Mouse (Mus musculus): Measurements from ENCODE around the gene Tmub1. TPM values are rescaled to one million over a fixed set of nuclear protein-coding genes. Genes with fewer than 3 reads are reported as not detected.

The Tmub1 gene
- polyA plus RNA-seq, 1 experiment from 2014 or later, result 21.4 TPM

- no peaks in the 10 kb centered on the region for H3K27me3 ChIP-seq
- no peak for ATAC-seq (ENCODE audit: insufficient number of reproducible peaks, low FRiP score, low TSS enrichment, low read depth)
- WGBS, result 15% methylated on average over 5 of the region's 5 CpGs
- H3K36me3 ChIP-seq, result 0 out of 2 replicates have a peak, but pooled peaks cover 1% of the 10 kb centered on the region
- H3K4me2 ChIP-seq (replicated peaks), result peak overlapping the region; percentile 90
- H3K9me3 ChIP-seq (replicated peaks), result no peaks in the 10 kb centered on the region
- peak overlapping the region; percentile 95 for H3K9ac ChIP-seq
- H3K4me1 ChIP-seq, result peaks cover 45% of the 10 kb centered on the region
- H3K4me3 ChIP-seq (replicated peaks), result peak overlapping the region; percentile 84
- peak overlapping the region; percentile 88 for H3K27ac ChIP-seq (replicated peaks)
Observed at GRCm38 (mm10) chr5:24453283-24453984, 5.8 kb upstream of the Tmub1 start.

- Histone ChIP-seq H3K4me3 (replicated peaks) (peak overlapping the region; percentile 84), H3K9ac (peak overlapping the region; percentile 95), H3K27me3 (no peaks in the 10 kb centered on the region), H3K36me3 (no peaks in the 10 kb centered on the region), H3K27ac (replicated peaks) (peak overlapping the region; percentile 88), H3K4me2 (replicated peaks) (peak overlapping the region; percentile 90), H3K4me1 (peaks cover 51% of the 10 kb centered on the region), H3K9me3 (replicated peaks) (no peaks in the 10 kb centered on the region)
- ATAC-seq (ENCODE audit: insufficient number of reproducible peaks, low FRiP score, low TSS enrichment, low read depth), result no peak
- WGBS, result under 1% methylated on average over 29 of the region's 29 CpGs
Observed at GRCm38 (mm10) chr5:24452691-24453233, 5.1 kb upstream of the Tmub1 start.

- H3K27ac ChIP-seq (replicated peaks), result peak within 1 kb of the TSS; percentile 88
- H3K4me2 ChIP-seq (replicated peaks), result peak within 1 kb of the TSS; percentile 90
- no peaks in the 10 kb centered on the region for H3K36me3 ChIP-seq
- H3K9ac ChIP-seq, result peak within 1 kb of the TSS; percentile 95
- H3K9me3 ChIP-seq (replicated peaks), result no peaks in the 10 kb centered on the region
- H3K4me1 ChIP-seq, result peaks cover 57% of the 10 kb centered on the region
- no peaks in the 10 kb centered on the region for H3K27me3 ChIP-seq
- under 1% methylated on average over 57 of the region's 85 CpGs for WGBS
- ATAC-seq (ENCODE audit: insufficient number of reproducible peaks, low FRiP score, low TSS enrichment, low read depth), result peak; percentile 6
- H3K4me3 ChIP-seq (replicated peaks), result peak within 1 kb of the TSS; percentile 84
Observed at GRCm38 (mm10) chr5:24452030-24452690, 4.5 kb upstream of the Tmub1 start, which contains the start of gene Agap3. TSS of gene Agap3 (plus strand) at chr5:24452177.

- no peaks in the 10 kb centered on the region for H3K9me3 ChIP-seq (replicated peaks)
- ATAC-seq (ENCODE audit: insufficient number of reproducible peaks, low FRiP score, low TSS enrichment, low read depth), result peak; percentile 87
- no peaks in the 10 kb centered on the region for H3K27me3 ChIP-seq
- WGBS, result 4% methylated on average over 34 of the region's 66 CpGs
- H3K4me2 ChIP-seq (replicated peaks), result peak overlapping the region; percentile 90
- H3K4me3 ChIP-seq (replicated peaks), result peak overlapping the region; percentile 84
- no peaks in the 10 kb centered on the region for H3K36me3 ChIP-seq
- peak overlapping the region; percentile 95 for H3K9ac ChIP-seq
- H3K27ac ChIP-seq (replicated peaks), result peak overlapping the region; percentile 88
- peaks cover 64% of the 10 kb centered on the region for H3K4me1 ChIP-seq
Observed at GRCm38 (mm10) chr5:24451264-24452029, 3.8 kb upstream of the Tmub1 start.

GRCm38 (mm10) chr5:24446630-24447029 is 1.0 kb downstream of the Tmub1 start:
- Histone ChIP-seq H3K4me3 (replicated peaks) (peak overlapping the region; percentile 73), H3K4me2 (replicated peaks) (peak overlapping the region; percentile 83; the same call in 1 of the 2 replicates), H3K27me3 (no peaks in the 10 kb centered on the region), H3K27ac (replicated peaks) (no peak overlapping the region), H3K36me3 (peaks cover 24% of the 10 kb centered on the region), H3K9ac (no peak overlapping the region), H3K9me3 (replicated peaks) (no peaks in the 10 kb centered on the region), H3K4me1 (peaks cover 44% of the 10 kb centered on the region)
- WGBS, result 89% methylated on average over 7 of the region's 7 CpGs
- no peak for ATAC-seq (ENCODE audit: insufficient number of reproducible peaks, low FRiP score, low TSS enrichment, low read depth)

- Histone ChIP-seq H3K4me3 (replicated peaks) (peak overlapping the region; percentile 97), H3K9me3 (replicated peaks) (no peaks in the 10 kb centered on the region), H3K9ac (peak overlapping the region; percentile 93; the same call in 1 of the 2 replicates), H3K4me2 (replicated peaks) (peak overlapping the region; percentile 72), H3K27me3 (no peaks in the 10 kb centered on the region), H3K36me3 (peaks cover 35% of the 10 kb centered on the region), H3K4me1 (peaks cover 36% of the 10 kb centered on the region), H3K27ac (replicated peaks) (peak overlapping the region; percentile 93)
- WGBS, result 52% methylated on average over 20 of the region's 20 CpGs
- ATAC-seq (ENCODE audit: insufficient number of reproducible peaks, low FRiP score, low TSS enrichment, low read depth), result no peak
Observed at GRCm38 (mm10) chr5:24445428-24446080, 2.1 kb downstream of the Tmub1 start.

GRCm38 (mm10) chr5:24444746-24445427 is 2.8 kb downstream of the Tmub1 start, which contains the start of gene Fastk:
TSS of gene Fastk (minus strand) at chr5:24445287.
- whole genome bisulfite sequencing, result under 1% methylated on average over 60 of the region's 60 CpGs
- ATAC-seq (ENCODE audit: insufficient number of reproducible peaks, low FRiP score, low TSS enrichment, low read depth), result peak; percentile 88

GRCm38 (mm10) chr5:24443927-24444326 is 3.7 kb downstream of the Tmub1 start:
- H3K4me2 ChIP-seq (replicated peaks), result peak overlapping the region; percentile 72
- peak overlapping the region; percentile 97 for H3K4me3 ChIP-seq (replicated peaks)
- ATAC-seq (ENCODE audit: insufficient number of reproducible peaks, low FRiP score, low TSS enrichment, low read depth), result no peak
- H3K4me1 ChIP-seq, result peaks cover 36% of the 10 kb centered on the region
- WGBS, result 80% methylated on average over 12 of the region's 12 CpGs
- peaks cover 51% of the 10 kb centered on the region for H3K36me3 ChIP-seq
- no peaks in the 10 kb centered on the region for H3K9me3 ChIP-seq (replicated peaks)
- H3K27ac ChIP-seq (replicated peaks), result 0 out of 2 replicates have a peak overlapping the region, but pooled peaks have one; percentile 93
- no peaks in the 10 kb centered on the region for H3K27me3 ChIP-seq
- H3K9ac ChIP-seq, result peak overlapping the region; percentile 93

More at GRCm38 (mm10) chr5:24444746-24445427, 2.8 kb downstream of the Tmub1 start, which contains the start of gene Fastk:
- H3K27me3 ChIP-seq, result no peaks in the 10 kb centered on the region
- H3K4me3 ChIP-seq (replicated peaks), result peak within 1 kb of the TSS; percentile 97
- peak within 1 kb of the TSS; percentile 93 for H3K27ac ChIP-seq (replicated peaks)
- peak within 1 kb of the TSS; percentile 93 for H3K9ac ChIP-seq
- peak within 1 kb of the TSS; percentile 72 for H3K4me2 ChIP-seq (replicated peaks)
- H3K9me3 ChIP-seq (replicated peaks), result no peaks in the 10 kb centered on the region
- peaks cover 36% of the 10 kb centered on the region for H3K4me1 ChIP-seq
- peaks cover 41% of the 10 kb centered on the region for H3K36me3 ChIP-seq

- peaks cover 35% of the 10 kb centered on the region for H3K4me1 ChIP-seq
- no peaks in the 10 kb centered on the region for H3K9me3 ChIP-seq (replicated peaks)
- no peak for ATAC-seq (ENCODE audit: insufficient number of reproducible peaks, low FRiP score, low TSS enrichment, low read depth)
- 84% methylated on average over 7 of the region's 7 CpGs for WGBS
- no peak overlapping the region for H3K9ac ChIP-seq
- no peak overlapping the region for H3K27ac ChIP-seq (replicated peaks)
- H3K27me3 ChIP-seq, result no peaks in the 10 kb centered on the region
- peaks cover 57% of the 10 kb centered on the region for H3K36me3 ChIP-seq
- H3K4me2 ChIP-seq (replicated peaks), result no peak overlapping the region
- no peak overlapping the region for H3K4me3 ChIP-seq (replicated peaks)
Observed at GRCm38 (mm10) chr5:24443204-24443603, 4.5 kb downstream of the Tmub1 start.

GRCm38 (mm10) chr5:24442029-24442428 is 5.6 kb downstream of the Tmub1 start:
- Histone ChIP-seq H3K4me3 (replicated peaks) (no peak overlapping the region), H3K4me2 (replicated peaks) (no peak overlapping the region), H3K27me3 (no peaks in the 10 kb centered on the region), H3K9ac (no peak overlapping the region), H3K4me1 (peaks cover 23% of the 10 kb centered on the region), H3K36me3 (peaks cover 67% of the 10 kb centered on the region), H3K27ac (replicated peaks) (no peak overlapping the region; the same call in 1 of the 2 replicates), H3K9me3 (replicated peaks) (no peaks in the 10 kb centered on the region)
- 79% methylated on average over 9 of the region's 9 CpGs for WGBS
- no peak for ATAC-seq (ENCODE audit: insufficient number of reproducible peaks, low FRiP score, low TSS enrichment, low read depth)

Data from embryonic facial prominence, embryonic 15.5 days (tissue).